Mouse (Mus musculus) CH12.LX (cell line): ENCODE data around the gene Frs2. TPM values are rescaled to one million over a fixed set of nuclear protein-coding genes. Genes with fewer than 3 reads are reported as not detected.

Source experiments
- DNase-seq: peaks from one replicate; pipeline ENCODE4 v3.0.0-alpha.2; 2013; ENCODE audit errors: extremely low read depth
- H3K27ac ChIP-seq: 2 replicates; pipeline ENCODE4 v1.5.1; 2012; ENCODE audit warnings: low read depth, mild to moderate bottlenecking, control low read depth, moderate library complexity; ENCODE audit not compliant: insufficient read depth
- H3K27me3 ChIP-seq: replicated peaks from 2 replicates; pipeline ENCODE3; 2012; ENCODE audit warnings: inconsistent platforms
- H3K36me3 ChIP-seq, 2 experiments: replicated peaks in 1 of 2; 2 replicates each; pipeline versions ENCODE3 to v1.6.1; 2012; ENCODE audit warnings: inconsistent platforms in 1 of 2, low read length in 1 of 2, mild to moderate bottlenecking in 1 of 2, mixed read lengths in 1 of 2, moderate library complexity in 1 of 2; ENCODE audit not compliant: control insufficient read depth in 1 of 2, insufficient read depth in 1 of 2
- H3K4me1 ChIP-seq, 2 experiments: 2 replicates each; pipeline ENCODE4 v1.6.1; 2012; ENCODE audit warnings: inconsistent platforms in 1 of 2, moderate library complexity in 1 of 2; ENCODE audit not compliant: insufficient read depth in 2 of 2, control insufficient read depth in 1 of 2
- H3K4me2 ChIP-seq: 2 replicates; pipeline ENCODE4 v1.6.1; 2012; ENCODE audit warnings: low read depth, mild to moderate bottlenecking, control low read depth; ENCODE audit not compliant: poor library complexity, insufficient read depth, severe bottlenecking
- H3K4me3 ChIP-seq, 3 experiments: fragments of 150-350 bp in 1 of 3; sonication (generic) in 1 of 3; replicated peaks in 1 of 3; 2 replicates each; pipeline versions ENCODE3 to v1.5.1; 2011 to 2012; ENCODE audit warnings: low read depth in 2 of 3, low read length in 2 of 3, mild to moderate bottlenecking in 2 of 3, moderate library complexity in 2 of 3, control low read depth in 1 of 3, improper control_type of control experiment in 1 of 3, inconsistent platforms in 1 of 3, mixed read lengths in 1 of 3; ENCODE audit not compliant: poor library complexity in 1 of 3
- H3K79me2 ChIP-seq: replicated peaks from 2 replicates; pipeline ENCODE4 v1.6.1; 2012; ENCODE audit warnings: mild to moderate bottlenecking, moderate library complexity; ENCODE audit not compliant: control insufficient read depth, poor library complexity, insufficient read depth, severe bottlenecking; ENCODE audit errors: extremely low read depth
- H3K9ac ChIP-seq: 2 replicates; pipeline ENCODE4 v1.6.1; 2012; ENCODE audit warnings: low read depth, mild to moderate bottlenecking, control low read depth, moderate library complexity; ENCODE audit not compliant: insufficient read depth
- H3K9me3 ChIP-seq: replicated peaks from 2 replicates; pipeline ENCODE3; 2012; ENCODE audit warnings: low read length, inconsistent platforms, mixed read lengths
- BHLHE40 ChIP-seq: IDR thresholded peaks from 2 replicates; pipeline ENCODE4 v1.6.1; 2011; ENCODE audit warnings: mild to moderate bottlenecking, low read depth, low read length, improper control_type of control experiment
- CHD2 ChIP-seq: IDR thresholded peaks from 2 replicates; pipeline ENCODE4 v1.6.1; 2011; ENCODE audit warnings: low read length, improper control_type of control experiment
- CTCF ChIP-seq, 2 experiments: IDR thresholded peaks in 1 of 2; conservative IDR thresholded peaks in 1 of 2; 2 replicates each; pipeline ENCODE4 v1.5.1; 2011 to 2012; ENCODE audit warnings: low read depth in 2 of 2, low read length in 2 of 2, improper control_type of control experiment in 1 of 2, inconsistent platforms in 1 of 2, mild to moderate bottlenecking in 1 of 2, moderate library complexity in 1 of 2
- E2F4 ChIP-seq: IDR thresholded peaks from 2 replicates; pipeline ENCODE4 v1.6.1; 2011; ENCODE audit warnings: low read depth, low read length, improper control_type of control experiment; ENCODE audit not compliant: insufficient replicate concordance
- ELF1 ChIP-seq: IDR thresholded peaks from 2 replicates; pipeline ENCODE4 v1.6.1; 2014; ENCODE audit warnings: low read depth, mild to moderate bottlenecking, inconsistent platforms, low read length, improper control_type of control experiment
- ETS1 ChIP-seq: conservative IDR thresholded peaks from 2 replicates; pipeline ENCODE4 v1.6.1; 2012; ENCODE audit warnings: low read depth, mild to moderate bottlenecking, inconsistent platforms, low read length, improper control_type of control experiment, moderate library complexity
- GABPA ChIP-seq: IDR thresholded peaks from 2 replicates; pipeline ENCODE4 v1.6.1; 2012; ENCODE audit warnings: low read depth, low read length, improper control_type of control experiment, inconsistent platforms; ENCODE audit not compliant: insufficient replicate concordance
- IRF4 ChIP-seq: IDR thresholded peaks from 2 replicates; pipeline ENCODE4 v1.6.1; 2014; ENCODE audit warnings: low read depth, mild to moderate bottlenecking, inconsistent platforms, low read length, improper control_type of control experiment
- JUND ChIP-seq: conservative IDR thresholded peaks from 2 replicates; pipeline ENCODE4 v1.6.1; 2011; ENCODE audit warnings: low read depth, low read length, improper control_type of control experiment
- KAT2A ChIP-seq: IDR thresholded peaks from 2 replicates; pipeline ENCODE4 v1.6.1; 2012; ENCODE audit warnings: low read length, improper control_type of control experiment, inconsistent platforms; ENCODE audit not compliant: insufficient replicate concordance
- MAFK ChIP-seq: IDR thresholded peaks from 2 replicates; pipeline ENCODE4 v1.6.1; 2011; ENCODE audit warnings: low read length, improper control_type of control experiment; ENCODE audit not compliant: insufficient replicate concordance
- MEF2A ChIP-seq: IDR thresholded peaks from 2 replicates; pipeline ENCODE4 v1.6.1; 2014; ENCODE audit warnings: low read depth, mild to moderate bottlenecking, inconsistent platforms, low read length, improper control_type of control experiment, borderline replicate concordance
- MXI1 ChIP-seq: IDR thresholded peaks from 2 replicates; pipeline ENCODE4 v1.6.1; 2011; ENCODE audit warnings: mild to moderate bottlenecking, low read depth, low read length, improper control_type of control experiment
- MYC ChIP-seq: IDR thresholded peaks from 2 replicates; pipeline ENCODE4 v1.6.1; 2011; ENCODE audit warnings: low read depth, mild to moderate bottlenecking, improper control_type of control experiment, low read length
- NRF1 ChIP-seq: IDR thresholded peaks from 2 replicates; pipeline ENCODE4 v1.6.1; 2014; ENCODE audit warnings: low read depth, mild to moderate bottlenecking, inconsistent platforms, low read length, improper control_type of control experiment, moderate library complexity
- PAX5 ChIP-seq: IDR thresholded peaks from 2 replicates; pipeline ENCODE4 v1.6.1; 2012; ENCODE audit warnings: low read length, inconsistent platforms, mixed read lengths
- POLR2AphosphoS2 ChIP-seq: IDR thresholded peaks from 2 replicates; pipeline ENCODE4 v1.6.1; 2011; ENCODE audit warnings: low read depth, low read length, improper control_type of control experiment
- RCOR1 ChIP-seq: conservative IDR thresholded peaks from 2 replicates; pipeline ENCODE4 v1.6.1; 2012; ENCODE audit warnings: low read depth, mild to moderate bottlenecking, inconsistent platforms, low read length, improper control_type of control experiment
- SMC3 ChIP-seq: IDR thresholded peaks from 2 replicates; pipeline ENCODE4 v1.6.1; 2011; ENCODE audit warnings: low read depth, low read length, improper control_type of control experiment
- TBP ChIP-seq: conservative IDR thresholded peaks from 2 replicates; pipeline ENCODE4 v1.6.1; 2011; ENCODE audit warnings: low read depth, low read length, improper control_type of control experiment
- TCF12 ChIP-seq: IDR thresholded peaks from 2 replicates; pipeline ENCODE4 v1.6.1; 2014; ENCODE audit warnings: low read depth, mild to moderate bottlenecking, inconsistent platforms, low read length, improper control_type of control experiment
- UBTF ChIP-seq: IDR thresholded peaks from 2 replicates; pipeline ENCODE4 v1.6.1; 2012; ENCODE audit warnings: low read depth, mild to moderate bottlenecking, inconsistent platforms, low read length, improper control_type of control experiment, moderate library complexity
- ZC3H11A ChIP-seq: IDR thresholded peaks from 2 replicates; pipeline ENCODE4 v1.6.1; 2012; ENCODE audit warnings: low read depth, mild to moderate bottlenecking, inconsistent platforms, low read length, improper control_type of control experiment
- ZKSCAN1 ChIP-seq: IDR thresholded peaks from 2 replicates; pipeline ENCODE4 v1.6.1; 2012; ENCODE audit warnings: low read depth, inconsistent platforms, low read length, improper control_type of control experiment, borderline replicate concordance
- ZMIZ1 ChIP-seq: IDR thresholded peaks from 2 replicates; pipeline ENCODE4 v1.6.1; 2012; ENCODE audit warnings: low read depth, mild to moderate bottlenecking, inconsistent platforms, low read length, improper control_type of control experiment
- ZNF384 ChIP-seq: IDR thresholded peaks from 2 replicates; pipeline ENCODE4 v1.6.1; 2012; ENCODE audit warnings: low read depth, low read length, improper control_type of control experiment, inconsistent platforms
- dilution Hi-C: fragments of 300-500 bp; cut with MboI; formaldehyde crosslinking; loops from 2 replicates; pipeline ENCODE4 v1.14.3; 2020; ENCODE audit warnings: low sequenced_read_pairs; ENCODE audit not compliant: extremely low pct_unique_long_range_greater_than_20kb, extremely low pct_ligation_motif_present
- in situ Hi-C: fragments of 300-500 bp; cut with MboI; formaldehyde crosslinking; loops from 3 replicates; pipeline ENCODE4 v1.14.3; 2019; ENCODE audit warnings: low sequenced_read_pairs, low pct_ligation_motif_present, low pct_unique_long_range_greater_than_20kb, mixed read lengths
- polyA plus RNA-seq: library from polyadenylated mRNA; unstranded; fragments of >175 nt; gene quantifications from 2 replicates; pipeline ENCODE4 v1.2.1, GENCODE M21; 2012; ENCODE audit warnings: low read depth; ENCODE audit not compliant: insufficient read length
- total RNA-seq, 2 experiments: library from RNA; depleted of rRNA; stranded (reverse); fragments of 300-350 nt in 1 of 2; fragments of >200 nt in 1 of 2; gene quantifications; 2 replicates each; pipeline ENCODE4 v1.2.3; 2012 to 2014

The Frs2 gene
- total and polyA plus RNA-seq, 3 experiments, result 4.3 to 10.4 (median 5.6) TPM

- no peak for TF ChIP-seq NRF1
- TF ChIP-seq ZMIZ1, result no peak
- no peak for TF ChIP-seq TBP
- no peak for TF ChIP-seq MYC
- TF ChIP-seq ETS1, result no peak
- no peak for TF ChIP-seq SMC3
- no peak for TF ChIP-seq PAX5
- no peak for TF ChIP-seq KAT2A
- no peak for TF ChIP-seq ELF1
- TF ChIP-seq POLR2AphosphoS2, result no peak
- TF ChIP-seq E2F4, result no peak
- TF ChIP-seq BHLHE40, result no peak
- no peak for TF ChIP-seq MEF2A
- no peak for TF ChIP-seq TCF12
- TF ChIP-seq ZKSCAN1, result no peak
- no peak for TF ChIP-seq MAFK
- TF ChIP-seq RCOR1, result no peak
- TF ChIP-seq UBTF, result no peak
- no peak for TF ChIP-seq IRF4
- TF ChIP-seq, all 38 proteins: peak for 0
- dilution Hi-C loops (no loop called here), in situ Hi-C loops (no loop called here)
- Histone ChIP-seq H3K9me3 (peaks cover 3% of the 10 kb centered on the region), H3K36me3 (peaks cover 0 to 27% of the 10 kb centered on the region in 2 experiments), H3K4me1 (peaks cover 3 to 8% of the 10 kb centered on the region in 2 experiments; a peak in 3 of 4 replicates), H3K79me2 (peaks cover 11% of the 10 kb centered on the region; the same call in 1 of the 2 replicates), H3K4me3 (no peak overlapping the region), H3K9ac (no peak overlapping the region), H3K4me2 (no peak overlapping the region), H3K27me3 (no peaks in the 10 kb centered on the region), H3K27ac (no peak overlapping the region)
- no peak for DNase-seq
These were observed 20.9 kb downstream of the Frs2 start for GRCm38 (mm10) chr10:117127480-117127879.

- dilution Hi-C loops, result no loop called here
- H3K4me3 ChIP-seq, result no peak overlapping the region
- no peak for DNase-seq
- H3K4me1 ChIP-seq, result peaks cover 3 to 8% of the 10 kb centered on the region in 2 experiments; a peak in 3 of 4 replicates
- H3K79me2 ChIP-seq, result peaks cover 13% of the 10 kb centered on the region; the same call in 1 of the 2 replicates
- TF ChIP-seq PAX5 (no peak), JUND (no peak), POLR2AphosphoS2 (no peak), ZC3H11A (no peak), MXI1 (no peak), ZNF384 (no peak), CTCF (conservative IDR thresholded peaks at IDR 0.05 in 1 of 2, IDR thresholded peaks at IDR 0.05 in 1 of 2; ENCODE audit: low read depth in 2 of 2, low read length in 2 of 2) (no peak), RCOR1 (no peak), SMC3 (no peak), IRF4 (no peak), TCF12 (no peak), CHD2 (no peak), GABPA (no peak)
- H3K27me3 ChIP-seq, result no peaks in the 10 kb centered on the region
- no peak overlapping the region for H3K9ac ChIP-seq
- no peaks in the 10 kb centered on the region for H3K9me3 ChIP-seq
- no peak overlapping the region for H3K4me2 ChIP-seq
- no peak overlapping the region for H3K27ac ChIP-seq
- in situ Hi-C loops, result no loop called here
- peaks cover 0 to 20% of the 10 kb centered on the region in 2 experiments for H3K36me3 ChIP-seq
These were observed 21.6 kb downstream of the Frs2 start for GRCm38 (mm10) chr10:117126719-117127118.
